Mouse (Mus musculus) neural tube, embryonic 12.5 days (tissue): ENCODE results near the gene Cep350. TPM values are rescaled to one million over a fixed set of nuclear protein-coding genes. Genes with fewer than 3 reads are reported as not detected.
A peak's percentile ranks its signal among the peaks of the same experiment; 100 is the strongest.

Source experiments
- ATAC-seq: fragments of 200-750 bp; cut with Nextera tagmentation; 2 replicates; pipeline ENCODE4 v1.8.0; 2017; ENCODE audit warnings: low read depth, mild to moderate bottlenecking, moderate TSS enrichment, moderate library complexity; ENCODE audit not compliant: low FRiP score
- H3K27ac ChIP-seq: fragments of 300-500 bp; sonication (generic); 2 replicates; pipeline ENCODE4 v1.5.1; 2016
- H3K27me3 ChIP-seq: fragments of 300-500 bp; sonication (generic); replicated peaks from 2 replicates; pipeline ENCODE4 v1.6.1; 2016; ENCODE audit warnings: mild to moderate bottlenecking
- H3K36me3 ChIP-seq: fragments of 300-500 bp; sonication (generic); 2 replicates; pipeline ENCODE4 v1.6.1; 2016; ENCODE audit warnings: mild to moderate bottlenecking
- H3K4me1 ChIP-seq: fragments of 300-500 bp; sonication (generic); 2 replicates; pipeline ENCODE4 v1.6.1; 2016
- H3K4me2 ChIP-seq: fragments of 300-500 bp; sonication (generic); replicated peaks from 2 replicates; pipeline ENCODE4 v1.6.1; 2016; ENCODE audit warnings: mild to moderate bottlenecking
- H3K4me3 ChIP-seq: fragments of 300-500 bp; sonication (generic); 2 replicates; pipeline ENCODE4 v1.5.1; 2016
- H3K9ac ChIP-seq: fragments of 300-500 bp; sonication (generic); 2 replicates; pipeline ENCODE4 v1.6.1; 2016; ENCODE audit warnings: mild to moderate bottlenecking
- H3K9me3 ChIP-seq: fragments of 300-500 bp; sonication (generic); 2 replicates; pipeline ENCODE4 v1.6.1; 2016; ENCODE audit warnings: mild to moderate bottlenecking
- WGBS: fragments of 180-500 bp; shearing (Covaris S2); methylation state at CpG from one replicate; pipeline ENCODE4 v1.1.7; 2016; 5-methylcytosine and 5-hydroxymethylcytosine counted together
- polyA plus RNA-seq: library from polyadenylated mRNA; unstranded; fragments of >200 nt; fragmentation: Nextera tagmentation; extraction: Ambion mirVana; gene quantifications from 2 replicates; pipeline ENCODE4 v1.2.1, GENCODE M21; 2016

The Cep350 gene
- 10.2 and 10.5 TPM in 2 replicates for polyA plus RNA-seq

GRCm38 (mm10) chr1:155973068-155973718, at the start of gene Cep350:
TSS of gene Cep350 (minus strand) at chr1:155973255.
- Histone ChIP-seq H3K36me3 (no peaks in the 10 kb centered on the region), H3K27ac (peak within 1 kb of the TSS; percentile 83), H3K9me3 (no peaks in the 10 kb centered on the region), H3K4me3 (peak within 1 kb of the TSS; percentile 98), H3K4me2 (peak within 1 kb of the TSS; percentile 84), H3K9ac (peak within 1 kb of the TSS; percentile 99), H3K4me1 (peaks cover 9% of the 10 kb centered on the region; the same call in 1 of the 2 replicates), H3K27me3 (no peaks in the 10 kb centered on the region)
- ATAC-seq, result peak; percentile 99
- WGBS, result under 1% methylated on average over 54 of the region's 57 CpGs

- WGBS, result 68% methylated on average over 1 of the region's 1 CpGs
- peaks cover 41% of the 10 kb centered on the region for H3K36me3 ChIP-seq
These were observed 47.3 kb upstream of the Cep350 start for GRCm38 (mm10) chr1:156020402-156020801.

DNA sequence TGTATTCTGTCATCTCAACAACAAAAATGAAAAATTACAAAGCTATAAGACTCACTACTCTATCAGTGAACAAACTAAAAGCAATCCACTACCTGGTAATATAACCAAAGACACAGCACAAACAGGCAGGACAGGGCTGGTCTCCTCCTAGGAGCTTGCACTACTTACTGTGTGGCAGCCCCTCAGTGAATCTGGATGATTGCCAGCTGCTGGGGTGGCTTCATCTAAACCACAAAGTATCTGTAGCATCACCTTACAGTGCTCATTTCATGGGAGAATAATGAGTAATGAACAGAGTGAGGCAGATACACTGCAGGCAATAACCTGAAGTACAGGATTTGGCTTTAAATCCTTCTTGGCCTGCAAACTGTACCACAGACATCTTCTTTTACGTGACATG, 46.7 kb upstream of the Cep350 start:
- H3K36me3 ChIP-seq, result peaks cover 43% of the 10 kb centered on the region
- H3K9me3 ChIP-seq, result no peaks in the 10 kb centered on the region
- no peak for ATAC-seq
- H3K4me3 ChIP-seq, result no peak overlapping the region
- H3K27ac ChIP-seq, result no peak overlapping the region
- no peaks in the 10 kb centered on the region for H3K4me1 ChIP-seq
- 100% methylated on average over 1 of the region's 1 CpGs for WGBS
- H3K27me3 ChIP-seq, result no peaks in the 10 kb centered on the region
- no peak overlapping the region for H3K9ac ChIP-seq
- no peak overlapping the region for H3K4me2 ChIP-seq

More at GRCm38 (mm10) chr1:156020402-156020801, 47.3 kb upstream of the Cep350 start:
- no peak overlapping the region for H3K27ac ChIP-seq
- no peak overlapping the region for H3K4me3 ChIP-seq
- ATAC-seq, result no peak
- no peaks in the 10 kb centered on the region for H3K27me3 ChIP-seq
- no peak overlapping the region for H3K9ac ChIP-seq
- H3K9me3 ChIP-seq, result no peaks in the 10 kb centered on the region
- no peaks in the 10 kb centered on the region for H3K4me1 ChIP-seq
- no peak overlapping the region for H3K4me2 ChIP-seq

DNA sequence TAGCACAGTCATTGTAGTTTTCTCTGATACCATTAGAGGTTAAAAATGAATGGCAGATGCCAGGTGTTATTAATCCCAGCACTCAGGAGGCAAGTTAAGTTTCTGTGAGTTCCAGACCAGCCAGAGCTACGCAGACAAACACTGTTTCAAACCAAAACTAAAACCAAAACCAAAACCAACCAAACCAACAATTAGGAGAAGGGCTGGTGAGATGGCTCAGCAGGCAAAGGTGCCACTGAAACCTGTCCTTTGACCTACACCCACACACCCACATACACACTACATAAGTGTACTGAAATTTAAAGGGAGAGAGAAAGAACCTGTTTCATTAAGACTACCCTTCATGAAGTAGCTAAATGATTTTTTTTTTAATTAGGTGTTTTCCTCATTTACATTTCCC, 35.9 kb upstream of the Cep350 start:
- H3K4me2 ChIP-seq, result no peak overlapping the region
- no peaks in the 10 kb centered on the region for H3K9me3 ChIP-seq
- peaks cover 46% of the 10 kb centered on the region for H3K36me3 ChIP-seq
- no peaks in the 10 kb centered on the region for H3K4me1 ChIP-seq
- H3K27ac ChIP-seq, result no peak overlapping the region
- H3K4me3 ChIP-seq, result no peak overlapping the region
- H3K27me3 ChIP-seq, result no peaks in the 10 kb centered on the region
- 92% methylated on average over 1 of the region's 1 CpGs for WGBS
- H3K9ac ChIP-seq, result no peak overlapping the region
- ATAC-seq, result no peak

- Histone ChIP-seq H3K4me1 (no peaks in the 10 kb centered on the region), H3K27ac (no peak overlapping the region), H3K4me2 (no peak overlapping the region), H3K36me3 (peaks cover 35% of the 10 kb centered on the region), H3K4me3 (no peak overlapping the region), H3K9me3 (no peaks in the 10 kb centered on the region), H3K9ac (no peak overlapping the region), H3K27me3 (no peaks in the 10 kb centered on the region)
- WGBS, result 95% methylated on average over 11 of the region's 11 CpGs
- ATAC-seq, result no peak
These were observed 32.9 kb upstream of the Cep350 start for GRCm38 (mm10) chr1:156005906-156006305.

- ATAC-seq, result no peak
- H3K9ac ChIP-seq, result no peak overlapping the region
- H3K9me3 ChIP-seq, result no peaks in the 10 kb centered on the region
- WGBS, result 87% methylated on average over 7 of the region's 7 CpGs
- H3K4me3 ChIP-seq, result no peak overlapping the region
- H3K4me1 ChIP-seq, result no peaks in the 10 kb centered on the region
- H3K27me3 ChIP-seq, result no peaks in the 10 kb centered on the region
- peaks cover 29% of the 10 kb centered on the region for H3K36me3 ChIP-seq
- no peak overlapping the region for H3K27ac ChIP-seq
- H3K4me2 ChIP-seq, result no peak overlapping the region
These were observed 30.3 kb upstream of the Cep350 start for GRCm38 (mm10) chr1:156003201-156003935.

DNA sequence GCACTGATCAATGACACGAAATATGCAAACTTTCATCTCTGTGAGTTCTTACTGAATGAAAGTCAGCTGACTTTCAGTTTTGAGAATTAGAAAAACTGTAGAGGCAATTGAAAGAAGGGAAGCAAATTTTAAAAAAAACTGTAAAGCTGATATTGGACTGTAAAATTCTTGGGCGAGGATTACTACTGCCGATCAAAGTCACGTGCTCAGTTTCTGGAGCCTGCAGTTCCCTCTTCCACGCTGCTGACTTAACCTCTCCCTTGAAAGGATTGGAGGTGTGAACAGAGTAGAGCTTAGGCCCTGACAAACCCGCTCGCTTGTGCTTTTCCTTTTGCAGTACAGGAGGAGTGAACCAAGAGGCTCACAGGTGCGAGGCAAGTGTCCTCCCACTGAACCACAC, 29.3 kb upstream of the Cep350 start:
- no peak overlapping the region for H3K9ac ChIP-seq
- H3K27ac ChIP-seq, result no peak overlapping the region
- no peaks in the 10 kb centered on the region for H3K9me3 ChIP-seq
- ATAC-seq, result no peak
- WGBS, result 92% methylated on average over 8 of the region's 8 CpGs
- no peaks in the 10 kb centered on the region for H3K27me3 ChIP-seq
- H3K4me1 ChIP-seq, result no peaks in the 10 kb centered on the region
- H3K4me2 ChIP-seq, result no peak overlapping the region
- H3K4me3 ChIP-seq, result no peak overlapping the region
- peaks cover 23% of the 10 kb centered on the region for H3K36me3 ChIP-seq

DNA sequence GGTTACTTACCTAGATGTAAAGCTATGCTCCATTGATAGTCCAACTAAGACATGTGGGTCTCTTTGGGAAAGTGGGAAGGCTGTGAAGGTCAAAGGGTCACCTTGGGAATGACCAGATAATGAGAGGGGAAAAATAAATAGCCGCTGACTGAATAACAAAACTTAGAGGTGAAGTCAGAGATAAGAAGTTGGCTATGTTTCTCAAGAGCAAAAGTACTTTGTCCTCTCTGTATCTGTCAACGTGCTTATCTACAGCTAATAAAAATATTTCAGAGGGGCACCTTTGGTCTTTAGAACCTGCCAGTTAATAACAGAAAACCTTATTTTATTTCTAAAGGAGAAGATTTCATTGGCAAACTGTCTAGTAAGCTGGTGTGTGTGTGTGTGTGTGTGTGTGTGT, 22.6 kb upstream of the Cep350 start:
- no peaks in the 10 kb centered on the region for H3K9me3 ChIP-seq
- no peak overlapping the region for H3K27ac ChIP-seq
- no peak for ATAC-seq
- no peaks in the 10 kb centered on the region for H3K4me1 ChIP-seq
- H3K27me3 ChIP-seq, result no peaks in the 10 kb centered on the region
- H3K4me3 ChIP-seq, result no peak overlapping the region
- no peak overlapping the region for H3K4me2 ChIP-seq
- no peaks in the 10 kb centered on the region for H3K36me3 ChIP-seq
- WGBS, result 77% methylated on average over 2 of the region's 2 CpGs
- no peak overlapping the region for H3K9ac ChIP-seq

GRCm38 (mm10) chr1:155994524-155994923, 21.5 kb upstream of the Cep350 start:
- Histone ChIP-seq H3K27me3 (no peaks in the 10 kb centered on the region), H3K27ac (no peak overlapping the region), H3K4me3 (no peak overlapping the region), H3K4me1 (no peaks in the 10 kb centered on the region), H3K9ac (no peak overlapping the region), H3K36me3 (no peaks in the 10 kb centered on the region), H3K9me3 (no peaks in the 10 kb centered on the region), H3K4me2 (no peak overlapping the region)
- 89% methylated on average over 2 of the region's 2 CpGs for WGBS
- no peak for ATAC-seq

DNA sequence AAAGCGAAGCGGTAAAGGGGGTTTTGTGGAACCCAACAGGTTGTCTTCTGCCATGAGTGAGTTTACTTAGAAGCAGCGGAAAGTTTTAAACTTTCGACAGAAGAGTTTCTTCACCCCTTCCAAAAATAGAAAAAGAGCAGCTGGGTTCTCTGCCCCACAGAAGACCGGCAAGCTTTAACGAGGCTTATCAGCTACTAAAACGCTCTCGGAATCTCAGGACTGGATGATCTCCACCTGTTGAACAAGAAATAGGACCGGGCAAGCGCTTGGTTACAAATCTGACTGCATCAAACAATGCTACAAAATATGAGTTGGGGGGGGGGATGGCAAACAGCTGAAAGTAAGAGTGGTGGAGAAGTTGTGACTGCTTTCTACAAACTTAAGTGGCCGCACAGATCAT, 17.3 kb upstream of the Cep350 start:
- WGBS, result 80% methylated on average over 11 of the region's 11 CpGs
- Histone ChIP-seq H3K36me3 (no peaks in the 10 kb centered on the region), H3K9me3 (no peaks in the 10 kb centered on the region), H3K27ac (no peak overlapping the region), H3K27me3 (no peaks in the 10 kb centered on the region), H3K9ac (no peak overlapping the region), H3K4me1 (no peaks in the 10 kb centered on the region), H3K4me3 (no peak overlapping the region), H3K4me2 (no peak overlapping the region)
- ATAC-seq, result no peak

DNA sequence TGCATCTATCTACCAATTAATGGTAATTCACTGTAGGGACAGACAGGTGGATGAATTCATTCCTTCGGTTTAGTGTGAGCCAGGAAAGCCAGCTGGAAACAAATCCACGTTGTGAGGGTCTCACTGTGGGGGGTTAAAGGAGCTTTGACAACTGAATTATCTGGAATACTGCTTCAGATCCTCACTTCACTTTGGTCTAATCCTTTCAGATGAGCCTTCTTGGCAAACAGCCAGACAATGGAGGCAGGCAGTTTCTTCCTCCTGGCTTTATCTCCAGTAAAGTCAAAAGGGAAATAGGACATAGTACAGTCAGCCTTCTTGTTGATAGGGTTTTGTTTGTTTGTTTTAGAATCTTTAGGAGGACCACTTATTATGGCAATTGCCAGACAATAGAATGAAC, 16.3 kb upstream of the Cep350 start:
- no peak for ATAC-seq

GRCm38 (mm10) chr1:155987625-155988024, 14.6 kb upstream of the Cep350 start:
- no peak for ATAC-seq
- H3K36me3 ChIP-seq, result no peaks in the 10 kb centered on the region
- no peaks in the 10 kb centered on the region for H3K27me3 ChIP-seq
- no peaks in the 10 kb centered on the region for H3K9me3 ChIP-seq
- H3K4me3 ChIP-seq, result no peak overlapping the region
- WGBS, result 76% methylated on average over 2 of the region's 2 CpGs
- H3K27ac ChIP-seq, result no peak overlapping the region
- no peak overlapping the region for H3K9ac ChIP-seq
- no peaks in the 10 kb centered on the region for H3K4me1 ChIP-seq
- H3K4me2 ChIP-seq, result no peak overlapping the region

More for the DNA sequence above, 16.3 kb upstream of the Cep350 start:
- Histone ChIP-seq H3K4me1 (no peaks in the 10 kb centered on the region), H3K27me3 (no peaks in the 10 kb centered on the region), H3K4me3 (no peak overlapping the region), H3K4me2 (no peak overlapping the region), H3K36me3 (no peaks in the 10 kb centered on the region), H3K9me3 (no peaks in the 10 kb centered on the region), H3K9ac (no peak overlapping the region), H3K27ac (no peak overlapping the region)
- 16% methylated on average over 2 of the region's 2 CpGs for WGBS
